Mouse (Mus musculus) C2C12 (cell line): ENCODE measurements around the gene Hspa1b.

Experiments
- CEBPB ChIP-seq: IDR thresholded peaks from one replicate; pipeline ENCODE4 v1.6.1; 2011; ENCODE audit warnings: low read depth, mild to moderate bottlenecking, control low read depth, moderate library complexity
- CTCF ChIP-seq: IDR thresholded peaks from one replicate; pipeline ENCODE4 v1.5.1; 2011; ENCODE audit not compliant: control insufficient read depth, insufficient read depth, insufficient read length
- FOSL1 ChIP-seq: IDR thresholded peaks from one replicate; pipeline ENCODE4 v1.8.0; 2011; ENCODE audit warnings: mild to moderate bottlenecking, low read length; ENCODE audit not compliant: poor library complexity, insufficient read depth, severe bottlenecking
- MAX ChIP-seq: IDR thresholded peaks from one replicate; pipeline ENCODE4 v1.6.1; 2011; ENCODE audit warnings: mild to moderate bottlenecking, control low read depth
- MYOD1 ChIP-seq: IDR thresholded peaks from one replicate; pipeline ENCODE4 v1.6.1; 2011; ENCODE audit warnings: low read depth; ENCODE audit not compliant: control insufficient read depth, insufficient read length
- USF1 ChIP-seq: IDR thresholded peaks from one replicate; pipeline ENCODE4 v1.6.1; 2011; ENCODE audit warnings: low read depth, mild to moderate bottlenecking, control low read depth, moderate library complexity

DNA sequence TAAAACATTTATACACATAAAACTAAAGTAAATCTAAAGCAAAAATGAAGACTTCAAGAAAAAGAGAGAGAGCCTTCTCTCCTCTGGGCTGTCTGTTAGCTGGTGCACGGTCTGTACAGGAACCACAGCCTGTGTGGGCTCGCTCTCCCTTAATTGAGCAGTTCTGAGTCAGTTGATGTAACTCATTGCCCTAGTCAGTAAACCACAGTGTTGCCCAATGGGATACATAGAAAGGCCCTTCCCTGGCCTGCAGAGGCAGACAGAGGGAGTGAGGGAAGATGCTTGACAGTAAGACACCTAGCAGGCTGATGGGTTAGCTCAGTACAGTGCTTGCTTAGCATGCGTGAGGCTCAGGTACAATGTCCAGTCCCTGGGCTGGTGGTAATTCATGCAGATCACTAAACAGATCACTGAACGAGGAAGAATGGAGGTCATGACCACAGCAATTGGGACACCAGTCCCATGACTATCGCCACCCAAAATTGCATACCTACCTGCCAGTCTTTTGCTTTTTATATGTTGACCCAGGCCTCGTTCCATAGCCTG lies 21.0 kb downstream of the Hspa1b start:
- TF ChIP-seq CTCF (no peak), USF1 (no peak), MYOD1 (no peak), MAX (no peak), CEBPB (no peak), FOSL1 (no peak)
